Mouse (Mus musculus) monocyte, adult 2 months (primary cell): ENCODE data around the gene Dcst2.

ENCODE experiments used
- DNase-seq, 2 experiments: peaks; one replicate each; pipeline ENCODE4 v3.0.0; 2022; ENCODE audit warnings: low spot score in 2 of 2, low read depth in 1 of 2

Gene Dcst2

DNA sequence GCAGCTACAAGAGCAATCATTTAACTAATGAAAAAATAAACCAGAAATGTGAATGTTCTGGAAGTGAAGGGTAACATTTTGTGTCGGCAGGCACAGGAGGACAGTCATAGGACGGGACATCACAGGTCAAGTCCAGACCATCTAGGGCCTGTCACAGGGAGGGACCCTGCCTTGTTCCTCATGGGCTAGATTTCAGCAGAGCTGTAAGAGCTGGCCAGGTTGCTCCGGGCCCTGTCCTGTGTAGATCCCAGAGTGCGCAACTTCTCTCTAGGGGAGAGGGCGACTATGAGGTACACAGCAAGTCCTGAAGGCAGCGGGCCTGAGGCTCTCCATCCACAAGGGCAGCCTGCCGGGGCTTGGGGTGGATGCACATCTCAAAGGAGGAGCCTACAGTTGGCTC lies at the start of gene Dcst2:
Dcst2 (plus strand) TSS at position 301 of the 400 bp plus-strand sequence.
- DNase-seq, result no peak

- DNase-seq, result no peak
Measured at GRCm38 (mm10) chr3:89314340-89314739, 47.4 kb upstream of the Dcst2 start.

GRCm38 (mm10) chr3:89314791-89315190 lies 47.0 kb upstream of the Dcst2 start:
- DNase-seq, result no peak

- no peak for DNase-seq
Measured at GRCm38 (mm10) chr3:89315195-89315929, 46.4 kb upstream of the Dcst2 start.

GRCm38 (mm10) chr3:89315930-89316831 lies 45.6 kb upstream of the Dcst2 start:
- no peak for DNase-seq

- DNase-seq, result peak in 1 of 2 experiments; percentile 53
Measured at GRCm38 (mm10) chr3:89316833-89317232, 44.9 kb upstream of the Dcst2 start.

DNA sequence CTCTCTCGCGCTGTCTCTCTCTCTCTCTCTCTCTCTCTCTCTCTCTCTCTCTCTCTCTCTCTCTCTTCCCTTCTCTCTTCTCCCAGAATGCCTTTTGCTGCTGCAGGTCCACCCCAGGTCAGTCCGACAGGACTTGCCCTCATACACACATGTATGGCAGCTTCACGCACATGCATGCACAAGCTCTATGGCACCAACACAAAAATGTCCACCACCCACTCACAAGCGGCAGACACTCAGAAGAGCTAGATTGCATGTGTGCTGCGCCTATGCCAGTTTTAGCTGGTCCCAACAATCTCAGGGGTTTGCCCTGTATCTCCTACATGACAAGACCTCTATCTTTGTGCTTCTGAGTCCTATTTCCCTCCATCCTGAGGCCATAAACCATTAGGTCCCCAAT lies 44.5 kb upstream of the Dcst2 start:
- no peak for DNase-seq

- DNase-seq, result no peak
Measured at GRCm38 (mm10) chr3:89318316-89318715, 43.5 kb upstream of the Dcst2 start.

GRCm38 (mm10) chr3:89318971-89319590 lies 42.7 kb upstream of the Dcst2 start:
- DNase-seq, result no peak

DNA sequence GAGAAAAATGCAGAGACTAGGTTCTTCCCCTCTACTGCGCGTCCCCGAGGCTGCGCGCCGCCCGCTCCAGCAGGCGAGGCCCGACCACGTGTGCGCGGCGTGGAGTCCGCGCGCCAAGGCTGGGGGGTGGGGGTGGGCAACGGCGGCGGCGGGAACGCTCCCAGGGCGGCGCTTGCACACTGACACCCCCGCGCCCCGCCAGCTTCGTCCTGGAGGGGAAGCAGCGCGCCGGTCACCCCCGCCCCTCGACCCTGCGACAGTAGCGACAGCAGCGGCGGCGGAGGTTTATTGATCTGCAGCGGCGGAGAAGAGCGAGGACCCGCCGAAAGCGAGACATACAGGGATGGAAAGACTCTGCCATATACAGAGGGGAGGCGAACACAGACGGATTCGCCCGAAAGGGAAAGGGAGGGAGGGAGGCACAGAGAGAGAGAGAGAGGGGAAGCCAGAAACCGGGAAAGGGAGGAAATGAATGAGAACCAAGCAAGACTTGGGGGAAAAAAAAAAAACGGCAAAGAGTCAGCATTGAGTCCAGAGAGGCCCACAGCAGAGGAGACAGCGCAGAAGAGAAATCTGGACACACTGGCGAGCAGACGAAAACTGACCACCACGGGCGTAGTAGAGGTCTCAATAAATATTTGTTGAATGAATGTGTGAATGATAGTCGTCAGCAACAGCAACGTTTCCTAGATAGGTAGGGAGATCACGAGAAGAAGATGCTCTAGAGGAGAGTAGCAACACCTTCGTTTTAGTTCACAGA lies 42.0 kb upstream of the Dcst2 start:
- no peak for DNase-seq

- no peak for DNase-seq
Measured at GRCm38 (mm10) chr3:89320581-89321182, 41.1 kb upstream of the Dcst2 start.

DNA sequence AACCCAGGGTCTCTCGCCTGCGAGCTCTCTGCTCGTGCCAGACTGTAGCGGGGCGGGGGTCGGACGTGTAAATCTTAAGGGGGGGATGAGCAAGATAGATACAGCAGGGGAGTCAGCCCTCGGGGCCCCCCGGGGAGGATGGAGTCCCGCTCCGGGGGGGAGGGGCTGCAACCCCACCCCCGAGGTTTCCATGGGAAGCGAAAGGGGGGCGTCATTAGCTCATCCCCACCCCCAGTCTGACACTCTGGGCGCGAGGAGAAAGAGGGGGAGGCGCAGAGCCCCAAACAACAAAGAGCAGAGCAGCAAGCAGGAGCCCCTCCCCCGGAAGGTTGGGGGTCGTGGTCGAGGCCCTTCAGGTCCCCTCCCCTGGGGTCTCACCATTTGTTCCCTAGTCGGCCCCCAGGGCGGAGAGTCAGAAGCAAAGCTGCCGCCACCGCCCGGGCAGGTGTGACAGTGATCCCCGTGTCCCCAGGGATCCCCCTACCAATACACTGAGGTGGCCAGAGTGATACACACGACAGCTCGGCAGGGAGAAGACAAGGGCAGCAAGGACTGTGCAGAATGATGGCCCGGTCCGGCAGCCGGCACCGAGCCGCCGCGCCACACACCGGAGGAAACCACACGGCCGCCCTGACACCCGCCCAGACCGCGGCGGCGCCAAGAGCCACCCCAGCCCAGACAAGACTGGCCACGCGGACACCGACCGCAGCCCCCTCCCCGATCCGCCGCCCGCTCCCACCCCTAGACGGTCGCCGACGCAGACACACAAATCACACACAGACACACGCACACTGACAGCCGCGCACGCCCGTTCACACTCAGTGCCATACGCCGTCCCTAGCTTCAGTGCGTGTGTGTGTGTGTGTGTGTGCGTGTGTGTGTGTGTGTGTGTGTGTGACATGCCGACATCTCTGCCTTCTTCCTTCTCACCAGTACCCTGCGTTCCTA lies 40.3 kb upstream of the Dcst2 start:
- no peak for DNase-seq

GRCm38 (mm10) chr3:89322131-89322500 lies 39.7 kb upstream of the Dcst2 start:
- no peak for DNase-seq

GRCm38 (mm10) chr3:89322514-89323165 lies 39.1 kb upstream of the Dcst2 start, which contains the start of gene Efna3:
Efna3 (minus strand) TSS chr3:89322965.
- DNase-seq, result no peak

DNA sequence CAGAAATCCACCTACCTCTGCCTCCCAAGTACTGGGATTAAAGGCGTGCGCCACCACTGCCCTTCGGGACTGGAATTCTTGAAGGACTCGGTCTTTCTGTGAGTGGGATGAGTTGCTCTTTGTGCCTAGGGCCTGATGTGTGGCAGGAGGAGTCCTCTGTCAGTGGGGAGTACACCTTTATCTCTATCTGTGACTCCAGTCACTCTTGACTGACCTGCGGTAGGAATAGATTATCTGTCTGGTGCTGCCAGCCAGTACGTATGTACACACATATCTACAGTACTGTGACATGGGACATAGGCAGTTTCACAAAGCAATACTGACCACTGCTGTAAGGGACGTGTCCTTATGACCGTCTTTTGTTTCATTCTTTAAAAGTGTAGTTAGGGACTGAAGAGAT lies 35.9 kb upstream of the Dcst2 start:
- no peak for DNase-seq

- no peak for DNase-seq
Measured at GRCm38 (mm10) chr3:89327371-89327870, 34.4 kb upstream of the Dcst2 start.

DNA sequence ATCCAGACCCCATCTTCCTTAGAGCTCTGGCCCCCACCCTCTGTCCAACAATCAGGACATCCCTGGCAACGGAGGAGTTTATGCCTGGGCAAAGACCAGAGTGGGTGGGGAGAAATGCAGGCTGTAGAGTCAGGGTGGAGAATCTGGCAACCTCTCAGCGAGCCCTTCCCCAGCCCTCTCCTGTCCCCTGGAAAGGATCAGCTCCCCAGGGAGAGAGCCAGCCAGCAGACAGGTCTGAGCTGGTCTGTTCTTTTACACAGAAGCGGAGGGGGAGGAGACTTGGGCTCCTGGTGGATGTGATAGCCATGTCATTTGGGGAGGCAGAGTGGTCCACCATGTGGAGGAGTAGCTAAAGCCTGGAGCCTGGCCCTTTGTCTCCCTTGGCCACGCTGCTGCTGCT lies 33.2 kb upstream of the Dcst2 start:
- no peak for DNase-seq

GRCm38 (mm10) chr3:89330346-89330745 lies 31.4 kb upstream of the Dcst2 start:
- DNase-seq, result no peak

DNA sequence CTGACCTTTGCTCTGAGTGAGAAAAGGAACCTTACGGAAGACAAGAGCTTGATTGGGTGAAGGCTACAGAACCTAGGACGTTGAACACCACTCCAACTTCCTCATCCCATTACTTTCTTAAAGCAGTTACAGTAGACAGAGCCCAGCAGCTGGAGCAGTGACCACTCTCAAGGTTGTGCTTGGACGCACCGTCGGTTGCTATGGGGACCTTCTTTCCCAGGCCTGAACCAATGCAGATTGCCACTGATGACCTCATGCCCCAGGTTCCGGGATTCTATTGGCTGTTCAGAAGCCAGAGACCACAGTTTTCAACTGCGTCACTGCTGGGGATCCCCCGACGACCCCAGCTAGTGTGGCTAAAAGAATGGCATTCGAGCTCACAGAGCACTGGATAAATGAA lies 30.8 kb upstream of the Dcst2 start:
- no peak for DNase-seq
